Mouse (Mus musculus) adrenal gland, adult (tissue): ENCODE data around the gene Sorcs2.
A peak's percentile ranks its signal among the peaks of the same experiment; 100 is the strongest.

Source experiments
- DNase-seq, 2 experiments: peaks; one replicate each; pipeline ENCODE4 v3.0.0; 2022 to 2023; ENCODE audit warnings: low spot score in 1 of 2; ENCODE audit not compliant: inconsistent age in 2 of 2

Sorcs2 gene

DNA sequence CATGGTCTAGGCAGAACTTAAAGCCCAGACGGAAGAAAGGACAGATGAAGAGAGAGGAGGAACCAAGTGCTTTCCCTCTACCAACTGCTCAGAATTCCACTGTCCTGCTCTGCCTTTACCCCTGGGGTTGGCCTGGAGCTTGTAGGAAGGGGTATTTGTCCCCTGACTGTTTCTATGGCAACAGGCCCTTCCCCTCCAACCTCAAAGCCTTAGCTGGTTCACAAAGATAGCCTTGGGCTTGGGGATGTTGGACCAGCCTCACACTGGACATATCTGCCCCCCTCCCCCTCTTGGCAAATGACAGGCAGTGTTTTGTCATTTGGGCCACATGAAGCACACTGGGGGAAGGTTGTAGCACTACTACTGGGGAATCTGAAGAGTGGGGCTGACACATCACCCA is 375.6 kb downstream of the Sorcs2 start:
- DNase-seq = no peak

- DNase-seq = no peak
Observed at GRCm38 (mm10) chr5:36021091-36021490, 376.8 kb downstream of the Sorcs2 start.

DNA sequence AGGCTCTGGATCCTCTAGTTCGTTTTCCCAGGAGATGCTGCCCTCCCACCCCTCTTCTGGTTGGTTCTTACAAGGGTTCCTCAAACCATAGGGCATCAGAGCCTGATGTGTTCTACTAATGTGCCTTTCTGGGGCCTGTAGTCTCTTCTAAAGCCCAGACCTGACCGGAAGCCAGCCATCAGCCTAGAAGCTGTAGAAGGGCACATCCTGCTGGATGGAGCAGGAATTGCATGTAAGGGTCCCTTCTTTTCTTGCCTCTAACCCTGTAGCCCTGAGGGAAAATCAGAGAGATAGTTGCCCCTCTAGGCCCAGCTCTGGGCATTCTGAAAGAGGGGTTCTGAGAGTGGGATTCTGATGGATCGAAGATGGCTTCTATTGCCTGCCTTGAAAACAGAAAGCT is 379.6 kb downstream of the Sorcs2 start:
- no peak for DNase-seq

DNA sequence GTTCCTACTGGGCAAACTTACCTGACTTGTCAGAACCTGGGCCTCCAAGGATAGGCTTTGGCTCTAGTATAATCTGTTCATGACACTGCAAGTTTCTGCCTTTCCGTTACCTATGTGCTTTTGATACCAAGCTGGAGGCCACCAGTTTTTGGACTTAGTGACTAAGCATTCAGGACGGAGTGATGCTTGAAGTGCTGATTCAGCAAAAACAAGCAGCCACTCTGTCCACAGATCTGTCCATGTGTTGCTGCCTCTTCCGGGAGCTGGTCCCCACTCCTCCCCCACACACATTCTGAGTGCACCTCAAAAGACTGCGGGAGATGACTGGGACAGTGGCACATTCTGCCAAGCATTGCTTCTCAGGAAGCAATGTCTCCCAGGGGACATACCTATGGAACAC is 388.5 kb downstream of the Sorcs2 start:
- DNase-seq = no peak

- DNase-seq = no peak
Observed at GRCm38 (mm10) chr5:36007649-36008048, 390.3 kb downstream of the Sorcs2 start.

DNA sequence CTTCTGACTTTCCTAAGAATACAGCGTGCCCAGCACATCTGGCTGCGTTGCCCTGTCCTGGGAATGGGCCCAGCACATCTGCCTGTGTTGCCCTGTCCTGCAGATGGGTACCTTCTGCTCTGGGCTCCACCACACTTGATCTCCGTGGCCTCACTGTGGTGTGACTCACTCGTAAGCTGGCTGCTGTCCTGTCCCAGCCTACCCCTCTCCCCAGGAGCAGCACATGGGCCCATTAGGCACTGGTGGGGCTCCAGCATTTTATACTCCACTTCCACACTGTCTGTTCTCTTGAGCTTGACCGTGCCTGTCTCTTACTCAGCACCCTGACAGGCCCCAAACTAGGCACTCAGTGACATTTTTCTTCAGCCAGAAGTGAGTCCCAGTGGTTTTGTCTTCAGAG is 391.4 kb downstream of the Sorcs2 start:
- peak in 1 of 2 experiments; percentile 32 for DNase-seq

DNA sequence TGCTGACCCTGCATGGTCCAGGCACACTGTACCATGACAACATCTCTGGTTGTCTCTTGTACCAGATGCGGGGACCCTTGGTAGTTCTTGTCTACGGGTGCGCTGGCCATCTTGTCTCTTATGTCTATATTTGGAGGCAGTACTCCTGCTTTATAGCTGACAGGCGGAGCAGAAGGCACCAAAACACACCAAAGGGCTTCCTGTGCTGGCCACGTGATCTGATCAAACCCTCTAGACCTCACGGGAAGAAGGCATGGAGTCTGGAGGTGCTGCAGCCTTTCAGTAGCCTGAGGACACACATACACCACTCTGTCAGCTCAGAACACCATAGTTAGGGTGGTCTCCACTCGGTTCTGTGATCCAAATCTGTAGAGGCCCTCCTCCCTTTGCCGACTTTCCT is 391.8 kb downstream of the Sorcs2 start:
- no peak for DNase-seq

DNA sequence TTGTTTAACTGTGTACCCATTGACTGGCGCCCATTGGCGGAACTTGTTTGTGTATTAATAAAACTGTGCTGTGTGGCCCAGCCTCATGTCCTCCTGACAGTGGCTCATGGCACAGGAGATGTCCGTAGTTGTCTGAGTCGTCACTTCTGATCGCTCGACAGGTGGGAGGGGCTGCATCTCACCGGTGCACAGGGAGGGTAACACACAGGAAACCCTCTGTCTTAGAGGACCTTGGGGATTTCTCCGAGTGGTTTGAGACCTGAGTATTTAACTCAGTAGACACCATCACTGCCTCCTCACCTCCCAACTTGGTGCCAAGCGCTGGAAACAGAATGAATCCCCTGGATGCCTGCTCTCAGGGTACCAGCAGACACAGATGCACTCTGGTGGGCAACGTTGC is 394.1 kb downstream of the Sorcs2 start:
- DNase-seq = no peak

DNA sequence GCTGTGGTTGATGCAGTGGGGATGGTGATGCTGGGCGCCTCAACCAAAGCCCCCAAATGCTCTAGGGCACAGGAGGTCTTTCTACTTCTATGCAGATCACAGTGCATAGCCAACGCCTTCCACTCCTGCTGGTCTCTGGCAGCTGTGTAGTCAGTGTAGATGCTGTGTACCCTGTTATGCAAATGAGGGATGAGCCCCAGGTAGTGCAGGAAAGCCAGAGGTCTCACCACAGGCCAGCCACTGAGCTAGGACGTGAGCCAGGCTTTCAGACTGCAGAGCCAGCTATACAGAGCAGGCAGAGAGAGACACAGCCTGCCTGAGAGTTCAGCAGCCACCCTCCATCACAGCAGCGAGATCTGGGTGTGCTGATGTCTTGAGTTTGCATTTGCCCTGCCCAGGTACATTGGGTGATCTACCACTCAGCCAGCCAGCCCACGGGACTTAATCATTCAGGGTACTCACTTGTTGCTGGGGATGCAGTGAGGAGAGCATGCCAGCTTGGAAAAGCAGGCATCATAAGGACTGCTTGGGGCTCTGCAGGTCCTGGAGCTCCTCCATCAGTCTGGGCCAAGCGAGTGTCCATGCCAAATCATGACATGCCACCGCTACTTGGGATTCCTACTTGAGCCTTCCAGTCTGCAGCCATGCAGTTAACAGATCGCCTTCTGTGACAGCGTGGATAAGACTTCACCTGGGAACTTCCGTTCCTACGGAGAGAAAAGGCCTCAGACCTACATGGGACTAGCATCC is 407.8 kb downstream of the Sorcs2 start:
- DNase-seq = no peak

- DNase-seq = no peak
Observed at GRCm38 (mm10) chr5:35989506-35989905, 408.4 kb downstream of the Sorcs2 start.

DNA sequence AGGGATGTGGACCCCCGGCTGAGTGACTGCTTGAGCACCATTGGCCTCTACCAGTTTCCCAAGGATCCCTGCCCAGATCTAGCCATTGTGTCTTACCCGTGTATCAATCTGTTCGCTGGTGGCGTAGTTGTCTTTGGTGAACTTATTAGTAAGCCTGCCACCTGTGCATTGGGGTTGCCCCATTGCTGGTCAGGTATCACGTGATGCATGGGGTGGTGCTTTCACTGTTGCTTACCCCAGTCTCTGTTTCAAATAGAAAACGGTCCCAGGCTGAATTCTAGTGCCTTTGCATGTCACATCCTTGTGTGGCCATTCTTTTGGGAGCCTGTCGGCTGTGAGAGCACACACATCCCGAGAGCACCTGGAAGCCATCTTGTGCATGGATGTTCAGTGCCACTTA is 409.9 kb downstream of the Sorcs2 start:
- no peak for DNase-seq

DNA sequence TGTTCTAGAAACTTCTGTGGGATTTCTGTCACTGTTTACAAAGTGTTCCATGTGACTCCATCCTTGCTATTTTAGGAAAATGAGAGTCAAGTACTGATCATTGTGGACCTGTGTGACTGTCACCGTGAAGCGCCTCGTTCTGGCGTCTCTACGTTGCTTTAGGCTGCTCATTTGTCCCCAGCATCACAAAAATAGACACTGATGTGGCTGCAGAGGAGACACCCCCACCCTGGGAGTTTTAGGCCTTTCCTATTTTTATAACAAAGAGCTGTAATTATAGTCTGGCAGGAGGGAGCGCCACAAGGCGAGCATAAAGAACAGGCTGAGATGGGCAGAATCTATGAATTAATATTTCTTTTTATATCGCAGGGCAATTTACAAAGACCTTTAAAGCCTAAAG is 412.3 kb downstream of the Sorcs2 start:
- DNase-seq = no peak

- peak; percentile 65 to 91 for DNase-seq
Observed at GRCm38 (mm10) chr5:35981976-35982375, 416.0 kb downstream of the Sorcs2 start.

DNA sequence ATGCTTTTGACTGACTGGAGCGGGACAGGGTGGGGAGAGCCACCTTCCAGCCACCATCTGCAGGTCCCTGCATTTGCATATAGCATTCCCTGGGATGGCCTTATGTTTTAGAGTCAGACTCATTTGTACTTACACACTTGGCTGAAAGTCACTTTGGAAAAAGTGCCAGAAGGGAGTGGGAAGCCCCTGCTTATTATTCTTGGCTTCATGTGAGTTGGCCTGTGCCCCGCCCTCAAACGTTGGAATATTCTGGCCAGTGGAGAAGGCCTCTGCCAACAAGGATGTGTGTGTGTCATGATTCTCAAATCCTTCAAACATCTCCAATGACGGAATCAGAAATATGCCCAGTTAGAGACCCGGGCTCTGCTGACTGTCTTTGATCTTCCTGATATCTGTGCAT is 416.6 kb downstream of the Sorcs2 start:
- no peak for DNase-seq

GRCm38 (mm10) chr5:35980542-35980941 is 417.4 kb downstream of the Sorcs2 start:
- no peak for DNase-seq

DNA sequence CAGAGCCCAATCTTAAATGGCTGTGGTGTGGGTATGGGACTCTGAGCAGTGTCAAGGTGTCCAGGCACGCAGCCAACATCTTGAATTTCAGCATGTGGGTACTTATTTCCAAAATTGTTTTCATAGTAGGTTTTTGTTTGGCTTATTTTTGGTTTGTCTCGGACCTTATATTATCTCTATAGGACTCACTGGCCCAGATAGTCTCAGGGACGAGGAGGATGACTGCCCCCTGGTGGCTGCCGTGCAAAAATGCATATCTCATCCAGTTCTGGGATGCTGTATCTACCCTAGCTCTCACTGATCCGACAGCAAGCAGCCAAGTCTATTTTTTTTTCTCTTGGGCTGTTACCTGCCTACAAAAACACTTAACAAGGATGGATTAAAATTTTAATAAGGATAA is 422.3 kb downstream of the Sorcs2 start:
- DNase-seq = peak; percentile 66 to 84

DNA sequence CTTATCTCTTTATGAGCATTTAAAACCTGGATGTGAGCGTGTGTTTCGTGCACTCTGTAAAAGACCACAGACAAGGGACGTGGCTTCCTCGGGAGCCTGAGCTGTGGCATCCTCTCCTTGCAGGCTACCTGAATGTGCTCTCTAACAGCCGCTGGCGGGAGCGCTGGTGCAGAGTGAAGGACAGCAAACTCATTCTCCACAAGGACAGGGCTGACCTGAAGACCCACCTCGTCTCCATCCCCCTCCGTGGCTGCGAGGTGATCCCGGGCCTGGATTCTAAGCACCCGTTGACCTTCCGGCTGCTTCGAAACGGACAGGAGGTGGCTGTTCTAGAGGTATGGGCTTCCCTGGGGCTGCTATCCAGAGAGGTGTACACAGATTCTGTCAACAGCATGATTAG is 423.7 kb downstream of the Sorcs2 start:
- peak in 1 of 2 experiments; percentile 13 for DNase-seq

GRCm38 (mm10) chr5:35973800-35974199 is 424.1 kb downstream of the Sorcs2 start:
- peak; percentile 86 to 91 for DNase-seq

GRCm38 (mm10) chr5:35972739-35973138 is 425.2 kb downstream of the Sorcs2 start:
- DNase-seq = no peak

DNA sequence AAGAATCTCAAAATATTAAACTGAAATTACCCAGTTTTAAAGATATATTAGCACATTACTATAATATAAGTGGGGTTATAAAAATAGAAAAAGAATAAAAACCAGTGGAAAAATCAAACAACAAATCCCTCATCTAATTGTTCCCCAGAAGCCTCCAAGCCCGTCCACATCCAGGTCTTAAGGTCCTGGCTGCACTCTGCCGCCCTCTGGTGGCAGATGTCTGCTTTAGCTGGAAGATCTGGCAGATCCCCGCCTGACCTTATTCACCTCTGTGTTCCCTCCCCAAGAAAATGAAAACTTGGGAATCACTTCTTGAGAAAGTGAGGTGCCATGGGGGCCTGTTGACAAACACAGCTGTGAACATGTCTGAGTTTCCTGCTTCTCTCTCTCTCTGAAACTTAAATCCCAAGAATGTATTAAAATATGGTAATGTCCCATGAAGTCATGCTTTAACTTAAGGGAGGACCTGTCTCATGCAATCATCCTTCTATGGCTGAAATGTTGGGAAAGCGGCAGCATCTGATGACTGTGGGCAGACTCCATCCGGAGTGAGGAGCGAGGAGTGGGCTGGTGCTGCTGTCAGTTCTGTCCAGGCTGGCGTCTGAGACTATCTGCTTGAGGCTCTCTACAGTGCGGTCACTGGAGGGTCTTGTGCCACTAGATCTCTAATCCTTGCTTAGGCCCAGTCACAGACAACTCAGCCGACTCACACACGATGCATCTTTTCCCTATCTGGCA is 425.9 kb downstream of the Sorcs2 start:
- DNase-seq = peak; percentile 66 to 88

DNA sequence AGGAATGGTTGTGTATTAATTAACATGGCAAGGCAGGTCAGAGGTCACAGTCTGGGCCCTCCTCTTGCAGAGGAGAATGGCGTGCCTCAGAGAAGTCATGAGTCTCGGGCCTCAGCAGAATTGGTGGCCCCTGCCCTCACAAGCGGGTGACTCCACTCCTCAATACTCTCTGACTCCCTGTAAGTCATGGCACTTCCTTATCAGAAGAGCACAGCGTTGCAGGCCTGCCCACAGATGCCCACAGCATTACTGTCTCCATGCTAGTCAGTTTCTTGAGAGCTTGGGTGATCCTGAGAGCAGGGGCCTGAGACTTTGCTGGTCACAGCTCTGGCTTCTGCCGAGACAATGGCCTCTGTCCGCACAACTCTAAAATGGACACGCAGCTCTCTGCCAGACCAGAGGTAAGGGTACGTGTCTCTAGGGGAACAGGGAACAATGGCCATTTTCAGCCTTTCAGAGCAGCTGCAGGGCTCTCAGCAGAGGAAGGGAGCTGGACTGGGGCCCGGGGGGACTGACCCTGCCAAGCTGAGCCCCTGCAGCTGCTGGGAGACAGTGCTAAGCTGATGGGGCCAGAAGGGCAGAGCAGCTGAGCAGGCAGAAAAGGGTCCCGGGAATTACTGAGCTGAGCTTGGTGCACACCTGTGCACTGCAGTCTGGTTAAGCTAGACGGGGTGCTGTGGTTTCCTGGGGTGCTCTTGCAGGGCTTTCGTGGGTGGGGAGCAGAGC is 427.4 kb downstream of the Sorcs2 start:
- DNase-seq = no peak

DNA sequence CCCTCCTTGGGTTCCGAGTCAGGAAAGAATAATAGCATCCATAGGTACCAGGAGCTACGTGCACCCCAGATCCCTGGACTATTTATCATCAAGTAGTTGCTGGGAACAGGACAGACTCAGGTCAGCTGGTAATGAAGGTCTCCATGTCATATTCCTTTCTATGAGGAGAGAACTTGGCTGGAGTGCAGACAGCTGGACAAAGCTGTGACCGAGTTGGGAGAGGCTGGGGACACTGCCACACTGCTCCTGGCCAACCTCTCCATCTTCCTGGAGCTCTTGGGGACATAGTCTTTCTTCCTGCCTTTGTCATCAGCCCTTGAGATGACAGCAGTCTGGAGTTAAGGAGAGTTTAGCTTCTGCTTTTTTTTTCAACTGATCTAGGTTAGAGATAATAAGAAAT is 428.1 kb downstream of the Sorcs2 start:
- DNase-seq = no peak
